Mouse (Mus musculus) T-helper 1 cell (primary cell): ENCODE measurements around the gene N4bp1.

ENCODE experiments used
- in situ Hi-C: fragments of 300-600 bp; cut with MboI, MseI; formaldehyde crosslinking; loops from one replicate; pipeline ENCODE4 v1.15.1; 2025; ENCODE audit warnings: high pct_unique_total_duplicates

N4bp1 gene

DNA sequence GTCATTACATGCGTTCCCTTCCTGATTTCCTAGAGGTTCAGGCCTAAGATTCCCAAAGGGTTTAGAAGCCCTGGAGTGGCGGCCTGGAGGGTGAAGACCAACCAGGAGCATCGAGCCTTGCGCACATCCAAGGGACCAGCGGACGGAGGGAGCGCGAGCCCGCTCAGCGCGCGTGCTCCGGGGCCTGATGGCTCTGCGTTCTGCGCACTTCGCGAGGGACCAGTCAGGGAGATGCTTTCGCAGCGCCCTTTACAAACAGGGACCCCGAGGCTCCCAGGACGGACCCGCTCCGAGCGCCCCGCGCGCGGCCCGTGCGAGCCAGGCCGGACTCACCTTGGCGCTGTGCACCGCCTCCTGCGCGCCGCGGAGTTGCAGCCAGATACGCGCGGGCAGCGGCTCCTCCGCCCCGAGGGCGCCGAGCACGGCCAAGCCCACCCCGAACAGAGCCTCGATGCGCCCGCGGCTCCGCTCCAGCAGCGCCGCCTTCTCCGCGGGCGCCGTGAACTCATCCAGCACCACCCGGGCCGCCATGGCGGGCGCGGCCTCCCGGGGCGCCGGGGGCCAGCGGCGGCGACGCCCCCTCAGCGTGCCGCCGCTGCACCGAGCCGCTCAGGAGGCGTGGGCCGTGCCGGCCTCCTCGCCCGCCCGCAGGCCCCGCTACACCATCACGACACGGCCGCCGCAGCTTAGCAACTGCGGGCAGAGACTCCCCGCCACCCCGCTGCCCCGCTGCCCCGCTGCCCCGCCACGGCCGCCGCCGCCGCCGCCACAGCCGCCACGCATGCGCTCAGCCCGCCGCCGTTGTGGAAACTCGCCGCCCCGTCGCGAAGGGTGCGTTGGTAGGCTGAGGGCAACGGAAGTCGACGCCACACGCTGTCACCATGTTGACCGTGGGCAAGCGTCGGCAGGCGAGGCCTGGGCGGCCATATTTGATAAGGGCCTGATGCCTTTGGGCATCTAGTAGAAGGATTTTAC lies at the start of gene N4bp1:
Gene N4bp1, minus strand, starts transcription at position 770 of the 975 bp plus-strand sequence.
- in situ Hi-C loops, result loop anchor here (10.0 to 25.0 kb wide), 2 partner anchors 260 to 1047 kb away; partner anchors contain the start of genes Itfg1, Lonp2 and Phkb

DNA sequence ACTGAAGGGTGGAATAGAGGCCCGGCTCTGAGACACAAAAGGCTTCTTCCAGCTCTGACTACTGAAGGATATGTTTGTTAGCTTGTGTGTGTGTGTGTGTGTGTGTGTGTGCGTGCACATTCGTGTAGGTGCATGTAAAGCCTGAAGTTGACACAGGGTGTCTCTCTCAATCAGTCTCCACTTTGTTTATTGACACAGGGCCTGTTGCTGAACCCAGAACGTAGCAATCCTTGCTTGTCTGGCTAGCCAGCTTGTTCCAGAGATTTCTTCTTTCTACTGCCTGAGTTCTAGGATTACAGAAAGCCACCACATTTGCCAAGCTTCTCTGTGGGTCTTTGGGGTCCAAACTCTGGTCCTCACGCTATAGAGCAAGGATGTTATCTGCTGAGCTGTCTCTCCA lies 49.8 kb upstream of the N4bp1 start:
- in situ Hi-C loops, result loop anchor here (5.0 to 10.0 kb wide), 2 partner anchors 602 to 1000 kb away; no protein-coding TSS in a partner anchor

DNA sequence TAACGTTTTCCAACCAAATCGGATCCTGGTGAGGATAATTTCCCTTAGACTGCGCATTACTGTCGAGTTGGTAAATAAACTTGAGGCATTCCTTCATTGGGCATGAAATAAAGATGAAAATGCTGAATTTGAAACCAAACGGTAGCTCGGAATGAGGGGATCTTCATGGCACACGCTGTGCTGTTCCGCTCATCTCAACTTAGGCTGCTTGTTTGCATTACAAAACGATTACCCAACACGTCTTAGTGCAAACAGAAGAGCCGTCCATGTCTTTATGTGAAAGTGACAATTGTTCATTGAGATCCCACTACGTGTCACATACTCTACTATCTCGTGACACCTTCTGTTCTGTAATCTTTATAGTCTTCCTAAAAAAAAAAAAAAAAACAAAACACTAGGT lies 49.3 kb upstream of the N4bp1 start:
- in situ Hi-C loops, result loop anchor here (10.0 kb wide), 1 partner anchor 1000 kb away; no protein-coding TSS in a partner anchor

DNA sequence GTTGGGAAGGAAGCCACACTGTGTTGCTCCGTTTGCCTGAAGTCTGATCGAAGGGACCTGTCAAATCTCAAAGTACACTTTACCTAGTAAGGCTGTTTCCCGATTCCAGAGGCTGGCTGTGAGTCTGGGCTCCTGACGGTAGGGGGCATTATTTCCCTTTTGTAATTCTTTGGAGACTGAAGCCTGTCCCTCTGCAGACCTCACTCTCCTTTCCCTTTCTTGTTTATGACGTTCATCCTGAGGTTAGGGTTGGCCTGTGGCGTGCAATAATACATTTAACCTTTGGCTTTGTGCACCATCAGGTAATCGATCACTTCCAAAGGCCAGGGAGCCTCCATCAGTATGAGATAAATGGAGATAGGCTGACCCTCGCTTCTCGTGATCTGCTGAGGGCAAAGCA lies 48.8 kb upstream of the N4bp1 start:
- in situ Hi-C loops, result loop anchor here (10.0 kb wide), 1 partner anchor 1001 kb away; no protein-coding TSS in a partner anchor

DNA sequence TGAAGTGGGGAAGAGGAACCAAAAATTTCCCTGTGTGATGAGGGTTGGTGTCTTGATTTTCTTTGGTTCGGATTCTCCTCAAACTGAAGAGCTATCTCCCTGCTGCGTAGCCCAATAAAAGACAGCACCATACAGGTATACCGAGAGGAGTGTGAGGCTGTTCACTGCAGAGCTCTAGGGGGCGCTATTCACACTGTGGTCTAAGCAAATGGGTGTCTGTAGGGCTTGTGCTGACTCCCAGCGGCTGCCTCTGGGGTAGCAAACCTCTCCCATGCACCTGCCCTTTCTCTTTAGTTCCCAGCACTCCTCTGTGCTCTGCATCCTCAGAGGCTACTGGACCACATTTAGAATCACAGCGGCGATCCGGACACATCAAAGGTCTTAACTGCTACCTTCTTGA lies 41.2 kb upstream of the N4bp1 start:
- in situ Hi-C loops, result no loop called here

DNA sequence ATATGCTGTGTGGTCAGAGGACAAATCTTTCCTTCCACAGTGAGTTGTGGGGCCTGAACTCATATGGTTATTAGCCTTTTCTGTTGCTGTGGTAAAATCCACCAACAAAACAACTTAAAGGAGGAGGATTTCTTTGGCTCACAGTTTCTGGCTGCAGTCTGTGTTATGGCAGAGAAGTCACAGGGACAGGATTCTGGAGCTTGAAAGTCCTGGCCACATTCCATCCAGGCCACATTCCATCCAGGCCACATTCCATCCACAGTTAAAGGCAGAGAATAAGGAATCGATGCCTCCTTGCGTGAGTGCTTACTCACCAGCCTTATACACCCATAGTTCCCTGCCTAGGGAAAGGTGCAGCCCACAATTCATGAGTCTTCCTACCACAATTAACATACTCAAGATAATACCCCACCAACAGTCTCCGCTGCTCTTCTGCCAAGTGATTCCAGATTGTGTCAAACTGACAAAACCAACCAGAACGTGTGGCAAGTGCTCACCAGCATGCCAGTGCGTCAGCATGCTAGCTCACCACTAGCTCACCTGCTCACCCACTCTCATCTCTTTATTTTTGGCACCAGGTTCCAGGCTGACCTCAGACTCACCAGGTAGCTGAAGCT lies 38.3 kb upstream of the N4bp1 start:
- in situ Hi-C loops, result loop anchor here (25.0 kb wide), 1 partner anchor 1236 kb away; no protein-coding TSS in a partner anchor

DNA sequence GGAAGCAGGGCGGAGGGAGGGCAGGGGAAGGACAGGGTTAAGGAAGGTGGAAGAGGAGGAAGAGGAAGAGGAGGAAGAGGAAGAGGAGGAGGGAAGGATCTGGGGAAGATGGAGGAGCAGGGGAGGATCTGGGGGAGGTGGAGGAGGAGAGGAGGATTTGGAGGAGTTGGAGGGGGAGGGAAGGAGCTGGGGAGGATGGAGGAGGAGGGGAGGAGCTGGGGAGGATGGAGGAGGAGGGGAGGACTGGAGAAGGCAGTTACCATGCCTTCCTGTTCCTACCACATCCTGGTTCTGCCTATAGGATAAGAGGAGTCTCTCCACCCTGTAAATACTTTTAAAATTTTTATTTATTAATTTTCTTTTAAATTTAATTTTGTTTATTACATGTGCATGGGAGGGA lies 37.6 kb upstream of the N4bp1 start:
- in situ Hi-C loops, result loop anchor here (25.0 kb wide), 1 partner anchor 1235 kb away; no protein-coding TSS in a partner anchor

DNA sequence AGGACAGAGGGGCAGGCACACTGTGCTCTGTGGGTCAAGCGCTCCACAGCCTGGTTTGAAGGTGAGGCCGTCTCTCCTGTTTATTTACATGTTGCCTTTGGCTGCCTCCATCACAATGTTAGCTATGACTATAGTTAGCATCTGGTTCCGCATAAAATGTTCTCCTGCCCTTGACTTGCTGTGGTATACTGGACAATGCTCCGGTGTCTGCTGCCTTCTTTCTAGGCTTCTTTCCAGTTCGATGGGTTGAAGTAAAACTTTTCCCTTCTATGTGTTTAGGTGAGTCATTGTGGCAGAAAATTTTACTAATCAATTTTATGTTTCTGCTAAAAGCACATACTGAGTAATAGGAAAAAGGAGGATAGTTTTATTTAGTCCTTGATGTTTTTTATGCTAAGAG lies 37.1 kb upstream of the N4bp1 start:
- in situ Hi-C loops, result loop anchor here (25.0 kb wide), 1 partner anchor 1235 kb away; no protein-coding TSS in a partner anchor

DNA sequence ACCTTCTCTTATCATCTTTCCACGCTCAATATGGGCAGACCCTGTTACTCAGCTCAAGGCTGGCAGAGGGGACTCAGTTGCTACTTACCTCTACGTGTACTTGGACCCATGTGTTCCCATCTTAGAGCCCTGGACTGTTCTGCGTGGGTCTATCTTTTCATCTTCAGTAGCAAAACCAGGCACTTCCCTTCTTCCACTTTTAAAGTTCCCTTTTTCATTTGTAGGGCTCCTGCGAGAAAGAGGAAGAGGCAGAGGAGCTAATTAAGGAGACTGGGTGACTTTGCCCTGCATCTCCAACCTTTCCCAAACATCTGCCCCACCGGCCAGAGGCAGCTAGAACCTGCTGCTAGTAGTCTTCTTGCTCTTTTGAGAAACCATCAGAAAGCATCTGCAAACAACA lies 35.9 kb upstream of the N4bp1 start:
- in situ Hi-C loops, result loop anchor here (25.0 kb wide), 1 partner anchor 1234 kb away; no protein-coding TSS in a partner anchor

DNA sequence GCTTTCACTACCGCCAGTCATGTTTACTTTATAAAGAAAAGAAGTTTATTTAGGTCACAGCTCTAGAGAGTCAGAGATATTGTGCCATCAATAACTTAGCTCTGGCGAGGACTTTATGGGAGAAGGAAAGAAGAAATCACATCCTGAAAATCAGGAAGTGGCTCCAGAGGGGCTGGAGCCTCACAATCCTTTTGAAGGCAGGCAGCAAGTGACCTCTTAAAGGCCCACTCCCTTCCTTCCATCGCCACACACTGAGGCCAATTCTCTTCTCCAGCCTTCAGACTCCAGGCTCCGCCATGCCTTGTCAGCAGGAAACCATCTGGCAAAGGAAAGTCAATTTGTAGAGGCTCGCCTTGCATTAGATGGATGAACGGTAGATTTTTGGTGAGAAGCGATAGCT lies 35.4 kb upstream of the N4bp1 start:
- in situ Hi-C loops, result loop anchor here (25.0 kb wide), 1 partner anchor 1233 kb away; no protein-coding TSS in a partner anchor

DNA sequence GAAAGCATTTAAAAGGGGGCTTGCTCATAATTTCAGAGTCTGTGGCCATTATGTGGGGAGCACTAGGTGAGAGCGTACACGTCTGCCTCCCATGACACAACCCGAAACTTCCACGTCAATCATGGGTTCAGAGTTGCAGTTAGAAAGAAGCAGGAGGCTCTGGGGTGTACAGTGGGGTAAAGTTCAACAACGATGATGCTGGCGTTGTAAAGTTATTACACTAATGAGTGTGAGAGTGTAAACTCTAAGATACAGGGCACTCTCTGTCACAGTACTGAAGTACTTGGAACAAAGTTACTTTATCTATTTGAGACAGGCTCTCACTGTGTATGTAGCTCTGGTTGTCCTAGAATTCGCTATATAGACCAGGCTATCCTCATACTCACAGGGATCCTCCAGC lies 35.0 kb upstream of the N4bp1 start:
- in situ Hi-C loops, result loop anchor here (25.0 kb wide), 1 partner anchor 1233 kb away; no protein-coding TSS in a partner anchor

DNA sequence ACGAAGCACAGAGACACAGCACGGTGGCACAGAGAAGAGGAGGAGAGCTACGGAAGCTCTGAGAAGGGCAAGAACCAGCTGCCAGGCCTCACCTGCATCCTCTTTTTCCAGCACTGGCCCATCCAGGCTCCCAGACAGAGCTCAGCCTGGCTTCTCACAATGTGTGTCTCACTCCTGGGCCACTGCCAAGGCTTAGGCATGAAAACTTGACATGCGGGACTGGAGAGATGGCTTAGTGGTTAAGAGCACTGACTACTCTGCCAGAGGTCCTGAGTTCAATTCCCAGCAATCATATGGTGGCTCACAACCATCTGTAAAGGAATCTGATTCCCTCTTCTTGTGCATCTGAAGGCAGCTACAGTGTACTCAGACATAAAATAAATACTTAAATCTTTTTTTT lies 34.2 kb upstream of the N4bp1 start:
- in situ Hi-C loops, result loop anchor here (25.0 kb wide), 1 partner anchor 1232 kb away; no protein-coding TSS in a partner anchor

DNA sequence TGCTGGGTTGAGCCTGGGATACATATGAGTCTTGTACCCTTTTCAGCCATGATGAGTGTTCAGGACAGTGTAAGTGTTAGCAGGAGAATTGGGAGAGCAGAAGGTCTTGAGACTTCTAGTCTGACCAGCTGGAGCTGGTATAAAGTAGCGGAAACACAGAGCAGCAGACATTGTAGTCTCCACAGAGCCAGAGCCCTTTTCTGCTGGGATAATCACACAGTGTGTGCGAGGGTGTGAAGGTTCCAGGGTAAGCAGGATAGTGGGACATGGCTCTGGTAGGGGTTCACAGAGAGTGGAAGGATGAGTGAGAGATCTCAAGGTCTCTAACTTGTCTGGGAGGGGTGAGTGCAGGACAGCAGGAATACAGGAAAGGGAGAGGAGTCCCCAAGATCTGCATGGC lies 33.0 kb upstream of the N4bp1 start:
- in situ Hi-C loops, result loop anchor here (25.0 kb wide), 1 partner anchor 1231 kb away; no protein-coding TSS in a partner anchor

DNA sequence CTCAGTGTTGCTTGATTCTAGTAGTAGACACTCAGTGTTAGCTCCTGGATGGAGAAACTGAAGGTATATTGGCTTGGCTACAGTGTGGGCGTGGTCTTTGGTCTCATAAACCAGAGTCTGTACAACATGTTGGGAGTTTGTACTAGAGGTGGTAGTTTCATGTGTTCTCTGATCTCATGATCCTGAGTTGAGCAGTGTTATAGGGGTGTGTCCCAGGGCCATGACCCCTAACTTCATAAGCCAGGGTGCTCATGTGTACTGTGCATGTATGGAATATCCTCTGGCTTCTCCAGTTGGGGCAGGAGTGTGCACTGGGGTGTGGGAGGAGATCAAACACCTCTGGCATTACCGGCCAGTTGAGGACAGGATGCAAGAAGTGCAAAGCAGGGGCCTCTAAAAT lies 32.6 kb upstream of the N4bp1 start:
- in situ Hi-C loops, result loop anchor here (25.0 kb wide), 1 partner anchor 1230 kb away; no protein-coding TSS in a partner anchor

DNA sequence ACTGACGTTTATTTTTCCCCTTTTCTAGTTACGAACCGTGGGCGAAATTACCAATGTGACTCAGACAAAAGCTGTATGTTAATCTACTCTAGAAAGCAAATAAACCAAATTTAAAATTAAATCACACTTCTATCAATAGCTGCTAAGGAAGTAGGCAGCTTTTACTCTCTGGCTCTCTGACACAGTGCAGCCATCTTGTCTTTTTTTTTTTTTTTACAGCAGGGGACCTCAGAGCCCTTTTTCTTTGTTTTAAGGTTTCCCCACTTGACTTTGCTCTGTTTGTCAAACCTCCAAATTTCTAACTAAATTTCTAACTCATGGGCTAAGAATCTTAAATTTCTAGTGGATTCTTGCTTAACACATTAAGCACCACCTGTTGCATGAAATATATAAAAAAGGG lies 31.3 kb upstream of the N4bp1 start:
- in situ Hi-C loops, result loop anchor here (25.0 kb wide), 1 partner anchor 1229 kb away; no protein-coding TSS in a partner anchor

DNA sequence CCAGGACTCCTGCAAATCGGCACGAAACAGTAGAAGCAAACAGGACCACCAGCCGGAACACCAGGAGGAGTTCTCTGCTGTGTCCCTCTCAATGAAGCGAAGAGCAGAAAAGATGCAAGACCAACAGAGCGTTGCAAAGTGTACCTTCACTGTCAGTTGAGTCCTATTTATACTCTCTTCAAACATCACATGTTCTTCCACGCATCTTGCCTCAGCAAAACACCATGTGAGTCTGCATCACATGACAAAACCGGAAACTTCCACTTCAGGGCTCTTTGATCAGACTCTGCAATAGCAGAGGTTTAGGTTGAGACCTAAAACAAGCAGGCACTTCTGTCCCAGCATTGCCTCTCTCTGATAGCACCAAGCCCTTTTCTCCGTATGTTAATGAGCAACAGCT lies 26.1 kb upstream of the N4bp1 start:
- in situ Hi-C loops, result loop anchor here (25.0 kb wide), 1 partner anchor 1224 kb away; no protein-coding TSS in a partner anchor

DNA sequence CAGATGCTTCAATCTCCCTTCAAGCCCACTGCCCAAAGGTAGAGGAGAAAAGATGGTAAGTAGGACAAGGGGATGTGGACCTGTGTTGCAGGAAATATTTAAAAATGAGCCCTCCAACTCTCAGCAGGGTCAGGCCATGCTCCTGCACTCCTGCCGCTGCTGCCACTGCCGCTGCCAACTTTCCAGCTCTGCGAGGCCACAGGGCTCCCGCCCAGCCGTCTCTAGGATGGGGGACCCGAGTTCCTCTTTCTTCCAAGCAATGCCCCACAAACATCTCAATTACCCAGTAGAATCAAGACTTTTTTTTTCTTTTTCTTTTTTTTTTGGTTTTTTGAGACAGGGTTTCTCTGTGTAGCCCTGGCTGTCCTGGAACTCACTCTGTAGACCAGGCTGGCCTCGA lies 25.2 kb upstream of the N4bp1 start:
- in situ Hi-C loops, result loop anchor here (25.0 kb wide), 1 partner anchor 1223 kb away; no protein-coding TSS in a partner anchor

DNA sequence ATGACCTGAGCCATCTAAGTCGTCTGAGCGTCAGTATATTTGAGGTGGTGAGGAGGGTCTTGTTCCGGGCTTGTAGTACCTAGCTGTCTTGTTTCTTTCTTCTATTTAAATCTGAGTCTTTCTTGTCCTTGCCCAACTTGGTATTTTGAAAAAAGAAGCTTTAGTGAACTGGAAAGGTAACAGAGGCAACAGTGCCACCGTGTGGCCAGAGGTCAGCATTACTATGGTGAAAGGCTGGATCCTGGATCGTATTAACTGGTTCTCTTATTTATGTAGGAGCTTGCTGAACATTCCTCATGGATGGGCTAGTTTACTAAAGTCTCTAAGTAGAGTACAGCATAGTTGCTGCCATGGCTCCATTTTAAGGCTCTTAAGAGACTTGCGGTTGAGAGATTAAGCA lies 23.5 kb upstream of the N4bp1 start:
- in situ Hi-C loops, result loop anchor here (25.0 kb wide), 1 partner anchor 1221 kb away; no protein-coding TSS in a partner anchor

DNA sequence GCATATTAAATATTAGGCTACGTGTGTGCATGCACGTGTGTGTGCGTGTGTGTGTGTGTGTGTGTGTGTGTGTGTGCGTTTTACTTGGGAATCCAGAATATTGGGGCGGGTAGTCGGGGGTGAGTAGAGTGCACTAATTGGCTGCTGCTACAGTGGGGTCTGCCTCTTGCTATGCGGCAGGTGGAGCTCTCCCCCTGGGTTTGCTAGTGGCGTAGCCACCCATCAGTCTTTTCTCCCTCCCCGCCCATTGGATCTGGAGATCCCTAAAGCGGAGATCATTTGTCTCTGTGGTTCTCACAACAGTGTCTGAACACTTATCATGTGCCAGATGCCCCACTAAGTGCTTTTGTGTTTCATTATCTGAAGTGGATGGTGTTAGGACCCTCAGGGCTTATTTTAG lies 19.9 kb upstream of the N4bp1 start:
- in situ Hi-C loops, result loop anchor here (5.0 to 25.0 kb wide), 2 partner anchors 83 to 1218 kb away; no protein-coding TSS in a partner anchor

DNA sequence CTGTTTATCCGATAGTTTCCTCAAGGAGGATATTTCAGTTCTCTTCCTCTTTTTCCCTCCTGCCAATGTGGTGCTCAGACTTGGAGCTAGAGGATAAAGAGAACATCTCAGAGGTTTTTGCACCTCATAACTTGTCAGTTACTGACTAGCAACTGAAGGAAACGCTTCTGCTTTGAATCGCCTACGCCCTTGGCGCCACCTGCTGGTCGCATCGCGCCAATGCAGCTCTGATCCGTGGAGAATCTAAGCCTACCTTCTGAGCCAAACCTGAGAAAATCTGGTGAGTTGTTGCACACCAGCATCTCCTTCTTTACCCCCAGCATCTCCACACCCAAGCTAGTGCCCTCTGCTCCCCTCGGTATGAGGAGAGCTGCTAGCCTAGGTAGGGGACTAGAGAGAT lies 18.0 kb upstream of the N4bp1 start:
- in situ Hi-C loops, result loop anchor here (5.0 to 25.0 kb wide), 2 partner anchors 81 to 1216 kb away; no protein-coding TSS in a partner anchor

DNA sequence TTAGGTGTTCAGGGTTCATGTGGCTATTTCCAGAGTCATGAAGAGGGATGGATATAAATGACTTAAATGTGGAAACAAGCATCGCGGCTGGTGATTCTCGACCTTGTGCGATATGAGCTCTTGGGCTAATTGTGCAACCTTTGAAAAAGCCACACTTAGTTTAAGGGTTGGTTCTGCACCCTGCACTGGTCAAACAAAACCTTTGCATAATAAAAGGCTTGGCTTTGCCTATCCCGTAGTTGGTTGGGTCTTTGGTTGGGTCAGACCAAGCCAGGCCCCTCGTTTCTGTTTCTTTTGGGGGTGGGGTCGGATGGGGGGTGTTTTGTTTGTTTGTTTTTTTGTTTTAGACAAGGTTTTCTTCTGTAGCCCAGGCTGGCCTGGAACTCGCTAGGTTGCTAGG lies 17.6 kb upstream of the N4bp1 start:
- in situ Hi-C loops, result loop anchor here (5.0 to 25.0 kb wide), 2 partner anchors 80 to 1215 kb away; no protein-coding TSS in a partner anchor
